Mouse (Mus musculus) kidney, postnatal 0 days (tissue): Measurements from ENCODE around the gene Fam98b. TPM values are rescaled to one million over a fixed set of nuclear protein-coding genes. Genes with fewer than 3 reads are reported as not detected.

Experiments used
- ATAC-seq: fragments of 200-750 bp; cut with Nextera tagmentation; replicated peaks from 2 replicates; pipeline ENCODE4 v1.8.0; 2017; ENCODE audit warnings: low read depth, moderate number of reproducible peaks, moderate TSS enrichment, moderate library complexity; ENCODE audit not compliant: low FRiP score
- DNase-seq: peaks from one replicate; pipeline ENCODE4 v3.0.0-alpha.2; 2016; ENCODE audit warnings: low spot score
- H3K27ac ChIP-seq: fragments of 300-500 bp; sonication (generic); 2 replicates; pipeline ENCODE4 v1.5.1; 2014; ENCODE audit warnings: mild to moderate bottlenecking
- H3K27me3 ChIP-seq: fragments of 300-500 bp; sonication (generic); 2 replicates; pipeline ENCODE4 v1.6.1; 2014; ENCODE audit warnings: low read length, mixed read lengths; ENCODE audit not compliant: insufficient read depth
- H3K36me3 ChIP-seq: fragments of 300-500 bp; sonication (generic); 2 replicates; pipeline ENCODE4 v1.6.1; 2014; ENCODE audit warnings: low read length, mixed read lengths; ENCODE audit not compliant: insufficient read depth
- H3K4me1 ChIP-seq: fragments of 300-500 bp; sonication (generic); replicated peaks from 2 replicates; pipeline ENCODE4 v1.6.1; 2014; ENCODE audit warnings: antibody characterized with exemption, low read length, mixed read lengths; ENCODE audit not compliant: insufficient read depth
- H3K4me2 ChIP-seq: fragments of 300-500 bp; sonication (generic); 2 replicates; pipeline ENCODE4 v1.6.1; 2014; ENCODE audit warnings: mild to moderate bottlenecking, low read length, moderate library complexity, mixed read lengths
- H3K4me3 ChIP-seq: fragments of 300-500 bp; sonication (generic); replicated peaks from 2 replicates; pipeline ENCODE4 v1.5.1; 2014; ENCODE audit warnings: low read depth, low read length
- H3K9ac ChIP-seq: fragments of 300-500 bp; sonication (generic); 2 replicates; pipeline ENCODE4 v1.6.1; 2014; ENCODE audit warnings: low read depth, low read length
- H3K9me3 ChIP-seq: fragments of 300-500 bp; sonication (generic); replicated peaks from 2 replicates; pipeline ENCODE4 v1.6.1; 2016; ENCODE audit warnings: low read length, inconsistent platforms, mixed read lengths
- CTCF ChIP-seq: IDR thresholded peaks from 2 replicates; pipeline ENCODE4 v1.5.1; 2016; ENCODE audit warnings: antibody characterized with exemption, low read depth, mild to moderate bottlenecking, moderate library complexity
- WGBS: fragments of 180-500 bp; shearing (Covaris S2); extraction: QIAGEN DNeasy Blood & Tissue Kit; methylation state at CpG from one replicate; pipeline ENCODE4 v1.1.7; 2014; 5-methylcytosine and 5-hydroxymethylcytosine counted together
- polyA plus RNA-seq: library from polyadenylated mRNA; unstranded; fragments of >200 nt; fragmentation: Nextera tagmentation; extraction: Ambion mirVana; gene quantifications from 2 replicates; pipeline ENCODE4 v1.2.1, GENCODE M21; 2015

Gene Fam98b
- polyA plus RNA-seq, 1 experiment from 2014 or later, result 11.8 TPM

GRCm38 (mm10) chr2:117241953-117242352 is 7.6 kb upstream of the Fam98b start:
- ATAC-seq, result no peak
- H3K4me2 ChIP-seq, result no peak overlapping the region
- no peak for TF ChIP-seq CTCF

GRCm38 (mm10) chr2:117250001-117250510 is 517 bp downstream of the Fam98b start:
- Histone ChIP-seq H3K4me1 (peaks cover 7% of the 10 kb centered on the region; the same call in 1 of the 2 replicates), H3K9me3 (no peaks in the 10 kb centered on the region), H3K9ac (peak overlapping the region; percentile 75), H3K4me2 (peak overlapping the region; percentile 78), H3K27me3 (no peaks in the 10 kb centered on the region), H3K27ac (peak overlapping the region; percentile 74), H3K36me3 (no peaks in the 10 kb centered on the region), H3K4me3 (peak overlapping the region; percentile 66)
- DNase-seq (no peak), ATAC-seq (no peak)
- no peak for TF ChIP-seq CTCF
- WGBS, result under 1% methylated on average over 23 of the region's 24 CpGs

More at GRCm38 (mm10) chr2:117241953-117242352, 7.6 kb upstream of the Fam98b start:
- no peak for DNase-seq
- Histone ChIP-seq H3K9ac (no peak overlapping the region), H3K4me1 (no peaks in the 10 kb centered on the region), H3K27ac (no peak overlapping the region), H3K36me3 (no peaks in the 10 kb centered on the region), H3K9me3 (no peaks in the 10 kb centered on the region), H3K4me3 (no peak overlapping the region), H3K27me3 (no peaks in the 10 kb centered on the region)
- 79% methylated on average over 4 of the region's 4 CpGs for WGBS

GRCm38 (mm10) chr2:117255415-117255814 is 5.9 kb downstream of the Fam98b start:
- Histone ChIP-seq H3K4me1 (peaks cover 5% of the 10 kb centered on the region; the same call in 1 of the 2 replicates), H3K9ac (no peak overlapping the region), H3K4me2 (no peak overlapping the region), H3K9me3 (no peaks in the 10 kb centered on the region), H3K36me3 (0 out of 2 replicates have a peak, but pooled peaks cover 9% of the 10 kb centered on the region), H3K27ac (no peak overlapping the region), H3K4me3 (no peak overlapping the region), H3K27me3 (no peaks in the 10 kb centered on the region)
- TF ChIP-seq CTCF, result no peak
- DNase-seq (no peak), ATAC-seq (no peak)
- 86% methylated on average over 2 of the region's 2 CpGs for WGBS

- Histone ChIP-seq H3K4me1 (no peaks in the 10 kb centered on the region), H3K9me3 (no peaks in the 10 kb centered on the region), H3K36me3 (0 out of 2 replicates have a peak, but pooled peaks cover 9% of the 10 kb centered on the region), H3K27me3 (no peaks in the 10 kb centered on the region), H3K27ac (no peak overlapping the region), H3K9ac (no peak overlapping the region), H3K4me2 (no peak overlapping the region), H3K4me3 (no peak overlapping the region)
- no peak for TF ChIP-seq CTCF
- DNase-seq (no peak), ATAC-seq (no peak)
- WGBS, result 89% methylated on average over 1 of the region's 1 CpGs
Measured at GRCm38 (mm10) chr2:117257617-117258016, 8.1 kb downstream of the Fam98b start.

- WGBS, result 80% methylated on average over 5 of the region's 5 CpGs
- H3K36me3 ChIP-seq, result peaks cover 22% of the 10 kb centered on the region
Measured at GRCm38 (mm10) chr2:117262184-117262583, 12.6 kb downstream of the Fam98b start.

GRCm38 (mm10) chr2:117263786-117264408 is 14.4 kb downstream of the Fam98b start:
- Histone ChIP-seq H3K27me3 (no peaks in the 10 kb centered on the region), H3K9me3 (no peaks in the 10 kb centered on the region), H3K9ac (no peak overlapping the region), H3K4me3 (no peak overlapping the region), H3K27ac (no peak overlapping the region), H3K4me2 (no peak overlapping the region), H3K36me3 (peaks cover 23% of the 10 kb centered on the region), H3K4me1 (no peaks in the 10 kb centered on the region)
- 67% methylated on average over 11 of the region's 11 CpGs for WGBS
- DNase-seq (peak; percentile 57), ATAC-seq (peak; percentile 21; the same call in 1 of the 2 replicates)
- peak; percentile 95 for TF ChIP-seq CTCF

More at GRCm38 (mm10) chr2:117262184-117262583, 12.6 kb downstream of the Fam98b start:
- H3K4me1 ChIP-seq, result no peaks in the 10 kb centered on the region
- ATAC-seq (no peak), DNase-seq (no peak)
- no peak for TF ChIP-seq CTCF
- H3K4me3 ChIP-seq, result no peak overlapping the region
- no peaks in the 10 kb centered on the region for H3K27me3 ChIP-seq
- no peak overlapping the region for H3K27ac ChIP-seq
- H3K9ac ChIP-seq, result no peak overlapping the region
- H3K4me2 ChIP-seq, result no peak overlapping the region
- no peaks in the 10 kb centered on the region for H3K9me3 ChIP-seq

- 88% methylated on average over 7 of the region's 7 CpGs for WGBS
- H3K4me3 ChIP-seq, result no peak overlapping the region
- H3K36me3 ChIP-seq, result no peaks in the 10 kb centered on the region
Measured at GRCm38 (mm10) chr2:117288291-117288690, 38.8 kb downstream of the Fam98b start.

More at GRCm38 (mm10) chr2:117288291-117288690, 38.8 kb downstream of the Fam98b start:
- no peak overlapping the region for H3K27ac ChIP-seq
- no peaks in the 10 kb centered on the region for H3K4me1 ChIP-seq
- DNase-seq, result no peak
- no peak overlapping the region for H3K4me2 ChIP-seq
- no peaks in the 10 kb centered on the region for H3K9me3 ChIP-seq
- H3K27me3 ChIP-seq, result no peaks in the 10 kb centered on the region
- H3K9ac ChIP-seq, result no peak overlapping the region
- no peak for TF ChIP-seq CTCF
- ATAC-seq, result no peak
